Mouse (Mus musculus) hindbrain, embryonic 12.5 days (tissue): ENCODE measurements at regions not wholly inside any gene's neighbourhood (a gene's known extent, or its start where the extent isn't known, plus 50 kb on each side); places are given as distances from the start of the nearest gene placed in this dataset.

ENCODE experiments used
- ATAC-seq: fragments of 200-750 bp; cut with Nextera tagmentation; 2 replicates; pipeline ENCODE4 v1.8.0; 2017; ENCODE audit warnings: moderate TSS enrichment; ENCODE audit not compliant: low FRiP score
- H3K27ac ChIP-seq: fragments of 300-500 bp; sonication (generic); 2 replicates; pipeline ENCODE4 v1.5.1; 2016; ENCODE audit warnings: mild to moderate bottlenecking
- H3K27me3 ChIP-seq: fragments of 300-500 bp; sonication (generic); 2 replicates; pipeline ENCODE4 v1.6.1; 2016; ENCODE audit warnings: mild to moderate bottlenecking
- H3K36me3 ChIP-seq: fragments of 300-500 bp; sonication (generic); 2 replicates; pipeline ENCODE4 v1.6.1; 2016; ENCODE audit warnings: mild to moderate bottlenecking
- H3K4me1 ChIP-seq: fragments of 300-500 bp; sonication (generic); 2 replicates; pipeline ENCODE4 v1.6.1; 2016
- H3K4me2 ChIP-seq: fragments of 300-500 bp; sonication (generic); replicated peaks from 2 replicates; pipeline ENCODE4 v1.6.1; 2016; ENCODE audit warnings: mild to moderate bottlenecking
- H3K4me3 ChIP-seq: fragments of 300-500 bp; sonication (generic); 2 replicates; pipeline ENCODE4 v1.5.1; 2016; ENCODE audit warnings: mild to moderate bottlenecking
- H3K9ac ChIP-seq: fragments of 300-500 bp; sonication (generic); 2 replicates; pipeline ENCODE4 v1.6.1; 2016; ENCODE audit warnings: mild to moderate bottlenecking, moderate library complexity
- H3K9me3 ChIP-seq: fragments of 300-500 bp; sonication (generic); replicated peaks from 2 replicates; pipeline ENCODE4 v1.6.1; 2016; ENCODE audit warnings: mild to moderate bottlenecking
- whole genome bisulfite sequencing: fragments of 180-500 bp; shearing (Covaris S2); methylation state at CpG from one replicate; pipeline ENCODE4 v1.1.7; 2016; 5-methylcytosine and 5-hydroxymethylcytosine counted together

GRCm38 (mm10) chr13:111031633-111032032, 223.2 kb upstream of the Actbl2 start:
- Histone ChIP-seq H3K36me3 (no peaks in the 10 kb centered on the region), H3K27me3 (no peaks in the 10 kb centered on the region), H3K4me2 (no peak overlapping the region), H3K9ac (no peak overlapping the region), H3K9me3 (no peaks in the 10 kb centered on the region), H3K4me3 (no peak overlapping the region), H3K4me1 (no peaks in the 10 kb centered on the region), H3K27ac (no peak overlapping the region)
- ATAC-seq: no peak
- WGBS: 70% methylated on average over 1 of the region's 1 CpGs

- no peaks in the 10 kb centered on the region for H3K27me3 ChIP-seq
- WGBS: 75% methylated on average over 2 of the region's 2 CpGs
- H3K4me1 ChIP-seq: peaks cover 3% of the 10 kb centered on the region; the same call in 1 of the 2 replicates
Measured at GRCm38 (mm10) chr13:111043637-111044036, 211.2 kb upstream of the Actbl2 start.

GRCm38 (mm10) chr13:111044328-111045002, 210.3 kb upstream of the Actbl2 start:
- no peak overlapping the region for H3K4me3 ChIP-seq
- no peaks in the 10 kb centered on the region for H3K9me3 ChIP-seq
- ATAC-seq: peak; percentile 32; the same call in 1 of the 2 replicates
- no peaks in the 10 kb centered on the region for H3K36me3 ChIP-seq
- 0 out of 2 replicates have a peak overlapping the region, but pooled peaks have one; percentile 23 for H3K27ac ChIP-seq
- WGBS: 73% methylated on average over 10 of the region's 10 CpGs
- H3K9ac ChIP-seq: no peak overlapping the region
- H3K4me1 ChIP-seq: peaks cover 3% of the 10 kb centered on the region
- H3K4me2 ChIP-seq: no peak overlapping the region
- no peaks in the 10 kb centered on the region for H3K27me3 ChIP-seq

More at GRCm38 (mm10) chr13:111043637-111044036, 211.2 kb upstream of the Actbl2 start:
- Histone ChIP-seq H3K4me2 (no peak overlapping the region), H3K9me3 (no peaks in the 10 kb centered on the region), H3K27ac (no peak overlapping the region), H3K36me3 (no peaks in the 10 kb centered on the region), H3K9ac (no peak overlapping the region), H3K4me3 (no peak overlapping the region)
- ATAC-seq: no peak

GRCm38 (mm10) chr13:111050097-111050496, 204.7 kb upstream of the Actbl2 start:
- Histone ChIP-seq H3K9me3 (no peaks in the 10 kb centered on the region), H3K27ac (no peak overlapping the region), H3K36me3 (no peaks in the 10 kb centered on the region), H3K4me1 (peaks cover 6% of the 10 kb centered on the region), H3K4me3 (no peak overlapping the region), H3K9ac (no peak overlapping the region), H3K4me2 (no peak overlapping the region), H3K27me3 (no peaks in the 10 kb centered on the region)
- 24% methylated on average over 6 of the region's 6 CpGs for WGBS
- no peak for ATAC-seq

GRCm38 (mm10) chr13:111055817-111056216, 199.0 kb upstream of the Actbl2 start:
- ATAC-seq: no peak

GRCm38 (mm10) chr13:111087753-111088152, 167.1 kb upstream of the Actbl2 start:
- Histone ChIP-seq H3K36me3 (no peaks in the 10 kb centered on the region), H3K4me2 (no peak overlapping the region), H3K27ac (no peak overlapping the region), H3K9ac (no peak overlapping the region), H3K9me3 (no peaks in the 10 kb centered on the region), H3K27me3 (no peaks in the 10 kb centered on the region), H3K4me3 (no peak overlapping the region), H3K4me1 (no peaks in the 10 kb centered on the region)
- no peak for ATAC-seq
- 84% methylated on average over 2 of the region's 2 CpGs for WGBS

More at GRCm38 (mm10) chr13:111055817-111056216, 199.0 kb upstream of the Actbl2 start:
- 82% methylated on average over 2 of the region's 2 CpGs for WGBS
- H3K27ac ChIP-seq: no peak overlapping the region
- H3K4me2 ChIP-seq: no peak overlapping the region
- no peaks in the 10 kb centered on the region for H3K27me3 ChIP-seq
- no peaks in the 10 kb centered on the region for H3K36me3 ChIP-seq
- no peak overlapping the region for H3K9ac ChIP-seq
- H3K9me3 ChIP-seq: no peaks in the 10 kb centered on the region
- no peaks in the 10 kb centered on the region for H3K4me1 ChIP-seq
- no peak overlapping the region for H3K4me3 ChIP-seq

GRCm38 (mm10) chr13:111096071-111096470, 158.7 kb upstream of the Actbl2 start:
- no peaks in the 10 kb centered on the region for H3K27me3 ChIP-seq
- H3K9me3 ChIP-seq: no peaks in the 10 kb centered on the region
- WGBS: 94% methylated on average over 5 of the region's 5 CpGs
- H3K9ac ChIP-seq: no peak overlapping the region
- ATAC-seq: no peak
- H3K27ac ChIP-seq: no peak overlapping the region
- 0 out of 2 replicates have a peak, but pooled peaks cover 2% of the 10 kb centered on the region for H3K4me1 ChIP-seq
- H3K4me2 ChIP-seq: no peak overlapping the region
- H3K36me3 ChIP-seq: no peaks in the 10 kb centered on the region
- no peak overlapping the region for H3K4me3 ChIP-seq

GRCm38 (mm10) chr13:111097336-111097735, 157.5 kb upstream of the Actbl2 start:
- Histone ChIP-seq H3K4me2 (no peak overlapping the region), H3K27ac (no peak overlapping the region), H3K4me3 (no peak overlapping the region), H3K9ac (no peak overlapping the region), H3K27me3 (no peaks in the 10 kb centered on the region), H3K36me3 (no peaks in the 10 kb centered on the region), H3K4me1 (0 out of 2 replicates have a peak, but pooled peaks cover 2% of the 10 kb centered on the region), H3K9me3 (no peaks in the 10 kb centered on the region)
- ATAC-seq: no peak
- 89% methylated on average over 4 of the region's 4 CpGs for WGBS

- no peak overlapping the region for H3K27ac ChIP-seq
- H3K27me3 ChIP-seq: no peaks in the 10 kb centered on the region
- H3K4me2 ChIP-seq: no peak overlapping the region
- no peaks in the 10 kb centered on the region for H3K9me3 ChIP-seq
- 0 out of 2 replicates have a peak, but pooled peaks cover 2% of the 10 kb centered on the region for H3K4me1 ChIP-seq
- WGBS: 45% methylated on average over 2 of the region's 2 CpGs
- H3K9ac ChIP-seq: no peak overlapping the region
- ATAC-seq: no peak; the same call in 1 of the 2 replicates
- no peaks in the 10 kb centered on the region for H3K36me3 ChIP-seq
- H3K4me3 ChIP-seq: no peak overlapping the region
Measured at GRCm38 (mm10) chr13:111098738-111099137, 156.1 kb upstream of the Actbl2 start.

GRCm38 (mm10) chr13:111099252-111099651, 155.6 kb upstream of the Actbl2 start:
- Histone ChIP-seq H3K36me3 (no peaks in the 10 kb centered on the region), H3K9me3 (no peaks in the 10 kb centered on the region), H3K27me3 (no peaks in the 10 kb centered on the region), H3K9ac (no peak overlapping the region), H3K4me3 (no peak overlapping the region), H3K4me1 (0 out of 2 replicates have a peak, but pooled peaks cover 2% of the 10 kb centered on the region), H3K27ac (no peak overlapping the region), H3K4me2 (no peak overlapping the region)
- WGBS: 60% methylated on average over 6 of the region's 6 CpGs
- ATAC-seq: 0 out of 2 replicates have a peak, but pooled peaks have one; percentile 40

GRCm38 (mm10) chr13:111100448-111100847, 154.4 kb upstream of the Actbl2 start:
- Histone ChIP-seq H3K27me3 (no peaks in the 10 kb centered on the region), H3K4me1 (0 out of 2 replicates have a peak, but pooled peaks cover 2% of the 10 kb centered on the region), H3K9ac (no peak overlapping the region), H3K9me3 (no peaks in the 10 kb centered on the region), H3K4me2 (no peak overlapping the region), H3K4me3 (no peak overlapping the region), H3K36me3 (no peaks in the 10 kb centered on the region), H3K27ac (no peak overlapping the region)
- 88% methylated on average over 1 of the region's 1 CpGs for WGBS
- ATAC-seq: no peak

- WGBS: 81% methylated on average over 4 of the region's 4 CpGs
- Histone ChIP-seq H3K27me3 (no peaks in the 10 kb centered on the region), H3K9me3 (no peaks in the 10 kb centered on the region), H3K4me3 (no peak overlapping the region), H3K9ac (no peak overlapping the region), H3K36me3 (no peaks in the 10 kb centered on the region), H3K4me1 (no peaks in the 10 kb centered on the region), H3K4me2 (no peak overlapping the region), H3K27ac (no peak overlapping the region)
- peak; percentile 74 for ATAC-seq
Measured at GRCm38 (mm10) chr13:111104567-111105219, 150.1 kb upstream of the Actbl2 start.
